Mouse (Mus musculus) heart, postnatal 0 days (tissue): ENCODE measurements around the gene Rnf111. TPM values are rescaled to one million over a fixed set of nuclear protein-coding genes. Genes with fewer than 3 reads are reported as not detected.
A peak's percentile ranks its signal among the peaks of the same experiment; 100 is the strongest.
"Not testable (repeated sequence)": the region's sequence is repeated elsewhere in the genome, so short reads cannot be mapped to it uniquely, and the experiment has no call there.

ENCODE experiments used
- ATAC-seq: fragments of 200-750 bp; cut with Nextera tagmentation; 2 replicates; pipeline ENCODE4 v1.8.0; 2017; ENCODE audit warnings: low read depth, moderate number of reproducible peaks, moderate library complexity; ENCODE audit not compliant: insufficient read depth
- DNase-seq: peaks from one replicate; pipeline ENCODE4 v3.0.0-alpha.2; 2016; ENCODE audit warnings: low spot score
- H3K27ac ChIP-seq: fragments of 300-500 bp; sonication (generic); 2 replicates; pipeline ENCODE4 v1.5.1; 2014; ENCODE audit warnings: low read depth, mild to moderate bottlenecking
- H3K27me3 ChIP-seq: fragments of 300-500 bp; sonication (generic); 2 replicates; pipeline ENCODE4 v1.6.1; 2014; ENCODE audit warnings: low read length, mixed read lengths; ENCODE audit not compliant: control insufficient read depth, insufficient read depth
- H3K36me3 ChIP-seq: fragments of 300-500 bp; sonication (generic); replicated peaks from 2 replicates; pipeline ENCODE4 v1.6.1; 2014; ENCODE audit warnings: low read length, mixed read lengths; ENCODE audit not compliant: control insufficient read depth, insufficient read depth
- H3K4me1 ChIP-seq: fragments of 300-500 bp; sonication (generic); 2 replicates; pipeline ENCODE4 v1.6.1; 2014; ENCODE audit warnings: antibody characterized with exemption; ENCODE audit not compliant: control insufficient read depth, insufficient read depth
- H3K4me2 ChIP-seq: fragments of 300-500 bp; sonication (generic); 2 replicates; pipeline ENCODE4 v1.6.1; 2014; ENCODE audit warnings: low read depth, mild to moderate bottlenecking, low read length, moderate library complexity
- H3K4me3 ChIP-seq: fragments of 300-500 bp; sonication (generic); 2 replicates; pipeline ENCODE4 v1.5.1; 2014; ENCODE audit warnings: low read depth, low read length
- H3K9ac ChIP-seq: fragments of 300-500 bp; sonication (generic); replicated peaks from 2 replicates; pipeline ENCODE4 v1.6.1; 2014; ENCODE audit warnings: low read depth, low read length, mixed read lengths
- H3K9me3 ChIP-seq: fragments of 300-500 bp; sonication (generic); replicated peaks from 2 replicates; pipeline ENCODE4 v1.6.1; 2016; ENCODE audit warnings: low read length; ENCODE audit not compliant: control insufficient read depth
- CTCF ChIP-seq: IDR thresholded peaks from 2 replicates; pipeline ENCODE4 v1.5.1; 2016; ENCODE audit warnings: antibody characterized with exemption, control low read depth, low read depth
- EP300 ChIP-seq: IDR thresholded peaks from 2 replicates; pipeline ENCODE4 v1.6.1; 2016; ENCODE audit warnings: antibody characterized with exemption, low read depth
- WGBS: fragments of 180-500 bp; shearing (Covaris S2); extraction: QIAGEN DNeasy Blood & Tissue Kit; methylation state at CpG from one replicate; pipeline ENCODE4 v1.1.7; 2014; 5-methylcytosine and 5-hydroxymethylcytosine counted together
- polyA plus RNA-seq: library from polyadenylated mRNA; unstranded; fragments of >200 nt; fragmentation: Nextera tagmentation; extraction: Ambion mirVana; gene quantifications from 2 replicates; pipeline ENCODE4 v1.2.1, GENCODE M21; 2015
- total RNA-seq: library from RNA; depleted of rRNA; stranded (reverse); fragments of >200 nt; gene quantifications from 2 replicates; pipeline ENCODE4 v1.2.3, GENCODE M21; 2014; ENCODE audit warnings: low replicate concordance; rRNA removed

Rnf111 gene
- total RNA-seq (26.8 and 39.7 TPM in 2 replicates), polyA plus RNA-seq (11.0 and 12.0 TPM in 2 replicates)

- H3K9ac ChIP-seq: peak within 1 kb of the TSS; percentile 94
- H3K9me3 ChIP-seq: no peaks in the 10 kb centered on the region
- peak within 1 kb of the TSS; percentile 69 for H3K4me2 ChIP-seq
- H3K4me1 ChIP-seq: peaks cover 20% of the 10 kb centered on the region; the same call in 1 of the 2 replicates
- under 1% methylated on average over 38 of the region's 45 CpGs for WGBS
- ATAC-seq (peak; percentile 96), DNase-seq (peak; percentile 94)
- TF ChIP-seq CTCF (no peak), EP300 (no peak)
- H3K27me3 ChIP-seq: no peaks in the 10 kb centered on the region
- H3K27ac ChIP-seq: peak within 1 kb of the TSS; percentile 99
- H3K36me3 ChIP-seq: no peaks in the 10 kb centered on the region
- peak within 1 kb of the TSS; percentile 88 for H3K4me3 ChIP-seq
Observed at GRCm38 (mm10) chr9:70503626-70504041, at the start of gene Rnf111. Gene Rnf111 (minus strand): TSS chr9:70503725.

DNA sequence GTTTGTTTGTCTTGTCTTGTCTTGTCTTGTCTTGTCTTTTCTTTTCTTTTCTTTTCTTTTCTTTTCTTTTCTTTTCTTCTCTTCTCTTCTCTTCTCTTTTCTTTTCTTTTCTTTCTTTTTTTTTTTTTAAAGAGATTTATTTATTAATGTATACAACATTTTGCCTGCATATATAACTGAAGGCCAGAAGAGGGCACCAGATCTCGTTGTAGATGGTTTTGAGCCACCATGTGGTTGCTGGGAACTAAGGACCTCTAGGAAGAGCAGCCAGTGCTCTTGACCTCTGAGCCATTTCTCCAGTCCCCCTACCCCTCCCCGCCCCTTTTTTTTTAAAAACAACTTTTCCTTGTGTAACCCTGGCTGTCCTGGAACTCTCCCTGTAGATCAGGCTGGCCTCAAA, 48.7 kb upstream of the Rnf111 start:
- ATAC-seq, H3K4me1 ChIP-seq, DNase-seq, H3K27ac ChIP-seq, H3K4me3 ChIP-seq, H3K9me3 ChIP-seq, H3K4me2 ChIP-seq, H3K27me3 ChIP-seq, H3K9ac ChIP-seq: not testable (repeated sequence)
- 94% methylated on average over 2 of the region's 2 CpGs for WGBS
- peaks cover 19% of the 10 kb centered on the region for H3K36me3 ChIP-seq

DNA sequence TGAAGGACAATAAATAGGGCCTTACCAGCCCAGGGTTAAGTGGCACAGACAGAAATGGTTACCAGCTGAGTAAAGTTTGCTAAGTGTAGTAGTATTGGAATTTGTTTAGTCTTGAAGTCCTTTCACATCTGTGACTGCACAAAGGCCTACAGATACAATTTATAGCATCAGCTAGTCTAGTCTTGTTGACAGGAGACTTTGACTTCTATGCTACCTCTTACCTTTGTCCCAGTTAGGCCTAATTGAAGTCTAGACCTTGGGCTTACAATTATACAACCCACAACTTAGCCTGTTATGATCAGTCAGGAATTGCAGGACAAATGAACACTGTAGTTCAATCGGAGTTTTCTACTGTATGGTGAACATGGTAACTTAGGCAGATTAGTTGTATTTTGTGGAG, 48.0 kb upstream of the Rnf111 start:
- ATAC-seq (no peak), DNase-seq (no peak)
- 98% methylated on average over 1 of the region's 1 CpGs for WGBS
- no peak for TF ChIP-seq CTCF
- TF ChIP-seq EP300: no peak
- no peak overlapping the region for H3K27ac ChIP-seq
- no peak overlapping the region for H3K4me2 ChIP-seq
- H3K9ac ChIP-seq: no peak overlapping the region
- H3K4me1 ChIP-seq: peaks cover 4% of the 10 kb centered on the region; the same call in 1 of the 2 replicates
- H3K4me3 ChIP-seq: no peak overlapping the region
- H3K36me3 ChIP-seq: peaks cover 19% of the 10 kb centered on the region
- H3K9me3 ChIP-seq: 0 out of 2 replicates have a peak, but pooled peaks cover 3% of the 10 kb centered on the region
- H3K27me3 ChIP-seq: no peaks in the 10 kb centered on the region

- 75% methylated on average over 4 of the region's 4 CpGs for WGBS
- H3K27me3 ChIP-seq: no peaks in the 10 kb centered on the region
Observed at GRCm38 (mm10) chr9:70548304-70548703, 44.8 kb upstream of the Rnf111 start.

DNA sequence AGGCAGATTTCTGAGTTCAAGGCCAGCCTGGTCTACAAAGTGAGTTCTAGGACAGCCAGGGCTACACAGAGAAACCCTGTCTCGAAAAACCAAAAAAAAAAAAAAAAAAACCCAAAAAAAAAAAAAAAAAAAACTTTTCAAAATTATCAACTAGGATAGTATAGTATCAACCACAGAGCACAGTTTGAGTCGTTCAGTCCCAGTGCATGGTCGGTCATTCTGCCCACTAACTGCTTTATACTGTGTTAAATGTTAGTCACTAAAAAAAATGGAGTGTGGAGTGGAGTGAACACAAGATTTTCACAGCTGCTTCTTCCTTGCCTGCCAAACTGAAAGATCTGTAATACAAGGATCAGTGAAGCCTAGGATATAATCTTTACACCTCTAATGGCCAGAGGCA, 43.1 kb upstream of the Rnf111 start:
- not testable (repeated sequence) for H3K36me3 ChIP-seq, H3K4me3 ChIP-seq, H3K4me2 ChIP-seq, H3K27me3 ChIP-seq, H3K27ac ChIP-seq, H3K4me1 ChIP-seq, H3K9me3 ChIP-seq, DNase-seq, ATAC-seq, H3K9ac ChIP-seq
- 75% methylated on average over 3 of the region's 3 CpGs for WGBS

More at GRCm38 (mm10) chr9:70548304-70548703, 44.8 kb upstream of the Rnf111 start:
- ATAC-seq (no peak), DNase-seq (no peak)
- Histone ChIP-seq H3K9me3 (0 out of 2 replicates have a peak, but pooled peaks cover 3% of the 10 kb centered on the region), H3K9ac (no peak overlapping the region), H3K4me2 (no peak overlapping the region), H3K4me3 (no peak overlapping the region), H3K36me3 (peaks cover 19% of the 10 kb centered on the region), H3K4me1 (peaks cover 4% of the 10 kb centered on the region; the same call in 1 of the 2 replicates), H3K27ac (no peak overlapping the region)
- TF ChIP-seq CTCF: no peak

- Histone ChIP-seq H3K4me2 (no peak overlapping the region), H3K27ac (no peak overlapping the region), H3K4me1 (peaks cover 11% of the 10 kb centered on the region; the same call in 1 of the 2 replicates), H3K9ac (no peak overlapping the region), H3K27me3 (no peaks in the 10 kb centered on the region), H3K9me3 (no peaks in the 10 kb centered on the region), H3K4me3 (no peak overlapping the region), H3K36me3 (peaks cover 9% of the 10 kb centered on the region; the same call in 1 of the 2 replicates)
- TF ChIP-seq CTCF: no peak
- no peak for TF ChIP-seq EP300
- DNase-seq (no peak), ATAC-seq (no peak)
- WGBS: 76% methylated on average over 1 of the region's 1 CpGs
Observed at GRCm38 (mm10) chr9:70544831-70545230, 41.3 kb upstream of the Rnf111 start.
